Mouse (Mus musculus) forebrain, postnatal 0 days (tissue): ENCODE results near the gene Igfbp2. TPM values are rescaled to one million over a fixed set of nuclear protein-coding genes. Genes with fewer than 3 reads are reported as not detected.

Experiments used
- ATAC-seq: fragments of 200-750 bp; cut with Nextera tagmentation; 2 replicates; pipeline ENCODE4 v1.8.0; 2017; ENCODE audit warnings: mild to moderate bottlenecking, moderate library complexity
- DNase-seq: peaks from one replicate; pipeline ENCODE4 v3.0.0-alpha.2; 2015
- H3K27ac ChIP-seq: fragments of 300-500 bp; sonication (generic); 2 replicates; pipeline ENCODE4 v1.5.1; 2014; ENCODE audit warnings: low read depth, mild to moderate bottlenecking, antibody characterized with exemption, low read length, moderate library complexity, mixed read lengths
- H3K27me3 ChIP-seq: fragments of 300-500 bp; sonication (generic); 2 replicates; pipeline ENCODE4 v1.6.1; 2014; ENCODE audit warnings: mild to moderate bottlenecking, low read length, mixed read lengths; ENCODE audit not compliant: insufficient read depth
- H3K36me3 ChIP-seq: fragments of 300-500 bp; sonication (generic); 2 replicates; pipeline ENCODE4 v1.6.1; 2014; ENCODE audit warnings: mild to moderate bottlenecking, moderate library complexity; ENCODE audit not compliant: insufficient read depth
- H3K4me1 ChIP-seq: fragments of 300-500 bp; sonication (generic); 2 replicates; pipeline ENCODE4 v1.6.1; 2014; ENCODE audit warnings: antibody characterized with exemption; ENCODE audit not compliant: insufficient read depth
- H3K4me2 ChIP-seq: fragments of 300-500 bp; sonication (generic); 2 replicates; pipeline ENCODE4 v1.6.1; 2014; ENCODE audit warnings: low read depth, mild to moderate bottlenecking, moderate library complexity
- H3K4me3 ChIP-seq: fragments of 300-500 bp; sonication (generic); 2 replicates; pipeline ENCODE4 v1.5.1; 2014; ENCODE audit warnings: low read depth, low read length, mixed read lengths
- H3K9ac ChIP-seq: fragments of 300-500 bp; sonication (generic); 2 replicates; pipeline ENCODE4 v1.6.1; 2014; ENCODE audit warnings: mild to moderate bottlenecking
- H3K9me3 ChIP-seq: fragments of 300-500 bp; sonication (generic); 2 replicates; pipeline ENCODE4 v1.6.1; 2016; ENCODE audit warnings: low read length
- CTCF ChIP-seq: sonication (generic); IDR thresholded peaks from 2 replicates; pipeline ENCODE4 v1.5.1; 2016; ENCODE audit warnings: antibody characterized with exemption, control low read depth, low read depth
- WGBS: fragments of 180-500 bp; shearing (Covaris S2); extraction: QIAGEN DNeasy Blood & Tissue Kit; methylation state at CpG from one replicate; pipeline ENCODE4 v1.1.7; 2014; 5-methylcytosine and 5-hydroxymethylcytosine counted together
- polyA plus RNA-seq: library from polyadenylated mRNA; unstranded; fragments of >200 nt; fragmentation: Nextera tagmentation; extraction: Ambion mirVana; gene quantifications from 2 replicates; pipeline ENCODE4 v1.2.1, GENCODE M21; 2015
- total RNA-seq: library from RNA; depleted of rRNA; stranded (reverse); fragments of >200 nt; gene quantifications from 2 replicates; pipeline ENCODE4 v1.2.3, GENCODE M21; 2014

Igfbp2 gene
- total and polyA plus RNA-seq, 2 experiments from 2014 or later: 311 to 341 TPM

GRCm38 (mm10) chr1:72792262-72792661 lies 32.0 kb upstream of the Igfbp2 start:
- ATAC-seq (no peak), DNase-seq (no peak)
- Histone ChIP-seq H3K27me3 (no peaks in the 10 kb centered on the region), H3K27ac (no peak overlapping the region), H3K36me3 (no peaks in the 10 kb centered on the region), H3K9ac (no peak overlapping the region), H3K4me2 (no peak overlapping the region), H3K4me1 (no peaks in the 10 kb centered on the region), H3K9me3 (no peaks in the 10 kb centered on the region), H3K4me3 (no peak overlapping the region)
- no peak for TF ChIP-seq CTCF
- WGBS: 9% methylated on average over 1 of the region's 1 CpGs

DNA sequence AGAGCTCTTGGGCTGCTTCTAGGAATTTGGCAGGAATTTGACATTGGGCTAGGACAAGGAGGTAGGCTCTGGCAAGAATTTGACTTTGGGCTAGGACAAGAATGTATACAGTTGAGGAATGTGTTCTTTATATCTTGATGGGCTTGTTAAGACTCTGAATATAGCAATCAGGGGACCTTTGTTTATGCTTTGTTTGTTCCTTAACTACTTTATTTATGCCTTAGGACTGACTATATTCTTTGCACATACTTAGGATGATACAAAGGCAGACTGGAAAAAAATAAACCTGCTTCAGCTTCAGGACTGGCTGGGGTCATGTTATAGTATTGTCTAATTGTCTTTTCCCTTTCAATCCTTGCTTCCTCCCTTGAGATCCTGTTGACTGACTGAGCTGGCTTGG lies 31.1 kb upstream of the Igfbp2 start:
- H3K27ac ChIP-seq: no peak overlapping the region
- no peak overlapping the region for H3K9ac ChIP-seq
- TF ChIP-seq CTCF: no peak
- ATAC-seq (no peak), DNase-seq (no peak)
- no peak overlapping the region for H3K4me2 ChIP-seq
- H3K4me1 ChIP-seq: no peaks in the 10 kb centered on the region
- H3K9me3 ChIP-seq: no peaks in the 10 kb centered on the region
- no peaks in the 10 kb centered on the region for H3K27me3 ChIP-seq
- no peaks in the 10 kb centered on the region for H3K36me3 ChIP-seq
- H3K4me3 ChIP-seq: no peak overlapping the region

GRCm38 (mm10) chr1:72796128-72796527 lies 28.2 kb upstream of the Igfbp2 start:
- Histone ChIP-seq H3K9ac (no peak overlapping the region), H3K4me3 (no peak overlapping the region), H3K27ac (no peak overlapping the region), H3K27me3 (no peaks in the 10 kb centered on the region), H3K4me2 (no peak overlapping the region), H3K4me1 (no peaks in the 10 kb centered on the region), H3K9me3 (no peaks in the 10 kb centered on the region), H3K36me3 (no peaks in the 10 kb centered on the region)
- TF ChIP-seq CTCF: no peak
- 86% methylated on average over 2 of the region's 2 CpGs for WGBS
- no peak for ATAC-seq
- DNase-seq: no peak

GRCm38 (mm10) chr1:72797102-72797665 lies 27.1 kb upstream of the Igfbp2 start:
- Histone ChIP-seq H3K36me3 (no peaks in the 10 kb centered on the region), H3K9me3 (no peaks in the 10 kb centered on the region), H3K4me1 (no peaks in the 10 kb centered on the region), H3K4me2 (no peak overlapping the region), H3K4me3 (no peak overlapping the region), H3K9ac (no peak overlapping the region), H3K27me3 (no peaks in the 10 kb centered on the region), H3K27ac (no peak overlapping the region)
- ATAC-seq (no peak), DNase-seq (no peak)
- 68% methylated on average over 4 of the region's 4 CpGs for WGBS
- no peak for TF ChIP-seq CTCF

GRCm38 (mm10) chr1:72798441-72798840 lies 25.9 kb upstream of the Igfbp2 start:
- 85% methylated on average over 2 of the region's 2 CpGs for whole genome bisulfite sequencing
- Histone ChIP-seq H3K9ac (no peak overlapping the region), H3K4me1 (no peaks in the 10 kb centered on the region), H3K4me2 (no peak overlapping the region), H3K27ac (no peak overlapping the region), H3K9me3 (no peaks in the 10 kb centered on the region), H3K4me3 (no peak overlapping the region), H3K36me3 (no peaks in the 10 kb centered on the region), H3K27me3 (no peaks in the 10 kb centered on the region)
- TF ChIP-seq CTCF: no peak
- ATAC-seq (no peak), DNase-seq (no peak)

GRCm38 (mm10) chr1:72804031-72804430 lies 20.3 kb upstream of the Igfbp2 start:
- Histone ChIP-seq H3K4me1 (no peaks in the 10 kb centered on the region), H3K36me3 (no peaks in the 10 kb centered on the region), H3K27me3 (no peaks in the 10 kb centered on the region), H3K4me3 (no peak overlapping the region), H3K4me2 (no peak overlapping the region), H3K9me3 (no peaks in the 10 kb centered on the region), H3K9ac (no peak overlapping the region), H3K27ac (no peak overlapping the region)
- no peak for TF ChIP-seq CTCF
- ATAC-seq: no peak
- no peak for DNase-seq
- 46% methylated on average over 4 of the region's 4 CpGs for WGBS

- H3K9me3 ChIP-seq: no peaks in the 10 kb centered on the region
- no peak overlapping the region for H3K4me3 ChIP-seq
- no peaks in the 10 kb centered on the region for H3K36me3 ChIP-seq
- no peak for ATAC-seq
- H3K27me3 ChIP-seq: no peaks in the 10 kb centered on the region
- no peak overlapping the region for H3K4me2 ChIP-seq
- DNase-seq: no peak
- no peak overlapping the region for H3K9ac ChIP-seq
- H3K27ac ChIP-seq: no peak overlapping the region
- no peak for TF ChIP-seq CTCF
- WGBS: 33% methylated on average over 8 of the region's 8 CpGs
- H3K4me1 ChIP-seq: no peaks in the 10 kb centered on the region
Measured at GRCm38 (mm10) chr1:72805037-72805436, 19.3 kb upstream of the Igfbp2 start.
